Mouse (Mus musculus) bone marrow macrophage, adult 2 months (primary cell): ENCODE data around the gene Agbl4.

Experiments
- CTCF ChIP-seq: IDR thresholded peaks from 2 replicates; pipeline ENCODE4 v1.5.1; 2012; ENCODE audit warnings: low read depth, mild to moderate bottlenecking, low read length, moderate library complexity
- POLR2A ChIP-seq: IDR thresholded peaks from 2 replicates; pipeline ENCODE4 v1.6.1; 2012; ENCODE audit warnings: mild to moderate bottlenecking, low read depth, low read length, borderline replicate concordance

DNA sequence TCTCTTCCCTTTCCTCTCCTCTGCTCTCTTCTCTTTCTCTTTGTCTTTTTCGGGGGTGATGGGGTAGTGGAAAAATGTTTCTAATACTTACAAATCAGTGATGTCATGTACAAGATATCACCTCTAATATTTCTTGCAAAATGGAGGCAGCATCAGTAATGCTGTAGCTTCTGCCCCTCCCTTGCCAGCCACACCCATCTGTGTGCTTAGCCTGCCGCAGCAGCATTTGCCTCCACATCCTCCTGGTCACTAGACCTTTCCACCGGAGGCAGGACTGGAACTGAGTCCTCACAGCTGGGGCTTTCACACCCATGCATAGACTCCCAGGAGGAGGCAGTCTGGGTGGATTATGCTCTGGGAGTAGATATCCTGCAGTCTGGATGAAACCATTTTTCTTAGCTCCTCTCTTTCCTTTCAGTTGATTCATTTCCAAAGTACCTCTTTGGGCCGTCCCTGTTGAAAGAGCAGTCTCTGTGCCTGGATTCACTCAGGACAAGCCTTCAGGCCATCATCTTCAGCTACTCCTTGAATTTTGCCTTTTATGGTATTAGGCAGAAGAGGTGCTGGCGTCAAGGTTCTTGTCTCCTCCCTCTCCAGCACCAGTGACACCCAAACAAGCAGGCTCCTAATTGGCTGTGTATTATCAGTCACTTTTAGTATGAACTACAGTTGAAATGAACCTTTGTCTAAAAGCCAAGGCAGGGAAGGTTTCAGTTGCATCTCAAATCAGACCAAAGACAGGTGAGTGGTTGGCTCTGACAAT, 1105.7 kb downstream of the Agbl4 start:
- no peak for TF ChIP-seq CTCF
- TF ChIP-seq POLR2A, result no peak
